Mouse (Mus musculus): ENCODE results near the gene Gm10139. TPM values are rescaled to one million over a fixed set of nuclear protein-coding genes. Genes with fewer than 3 reads are reported as not detected.
"Not testable (repeated sequence)": the region's sequence is repeated elsewhere in the genome, so short reads cannot be mapped to it uniquely, and the experiment has no call there.

Gm10139 gene
- polyA plus RNA-seq (2014; fragmentation: Nextera tagmentation; extraction: Ambion mirVana), result not detected in 2 replicates

- H3K4me2 ChIP-seq; H3K9ac ChIP-seq (ENCODE audit: low read depth, low read length); H3K36me3 ChIP-seq (ENCODE audit: control insufficient read depth, insufficient read depth, low read length); H3K9me3 ChIP-seq (replicated peaks; ENCODE audit: control insufficient read depth, low read length); H3K27ac ChIP-seq (ENCODE audit: low read depth, low read length); H3K4me3 ChIP-seq (ENCODE audit: low read depth, low read length); H3K27me3 ChIP-seq (ENCODE audit: control insufficient read depth, insufficient read depth, low read length); ATAC-seq (replicated peaks; ENCODE audit: insufficient number of reproducible peaks, low FRiP score, low TSS enrichment); H3K4me1 ChIP-seq (ENCODE audit: control insufficient read depth, insufficient read depth, low read length): not testable (repeated sequence)
- 73% methylated on average over 1 of the region's 3 CpGs for WGBS (ENCODE audit: insufficient replicate concordance)
Observed at GRCm38 (mm10) chr13:65512378-65512777, at the start of gene Gm10139. Gene Gm10139 (plus strand): TSS chr13:65512678.

GRCm38 (mm10) chr13:65557636-65558035 is 45.2 kb downstream of the Gm10139 start:
- H3K4me3 ChIP-seq (ENCODE audit: low read depth, low read length); H3K4me1 ChIP-seq (ENCODE audit: control insufficient read depth, insufficient read depth, low read length); H3K36me3 ChIP-seq (ENCODE audit: control insufficient read depth, insufficient read depth, low read length); H3K27me3 ChIP-seq (ENCODE audit: control insufficient read depth, insufficient read depth, low read length); H3K27ac ChIP-seq (ENCODE audit: low read depth, low read length); ATAC-seq (replicated peaks; ENCODE audit: insufficient number of reproducible peaks, low FRiP score, low TSS enrichment); H3K4me2 ChIP-seq; H3K9me3 ChIP-seq (replicated peaks; ENCODE audit: control insufficient read depth, low read length); H3K9ac ChIP-seq (ENCODE audit: low read depth, low read length): not testable (repeated sequence)
- 72% methylated on average over 4 of the region's 4 CpGs for WGBS (ENCODE audit: insufficient replicate concordance)

Other genes with a start within 250 kb of the Gm10139 start
- gene Zfp369, start 233.9 kb upstream of the Gm10139 start, polyA plus RNA-seq (2014; fragmentation: Nextera tagmentation; extraction: Ambion mirVana), result 14.4 and 16.7 TPM in 2 replicates

All from heart, embryonic 11.5 days (tissue).